ENCODE assay signal across 8 mouse cellular contexts in genomic region chr11:63264432-63265061, GRCm38 (mm10).
DNase-seq lines count a peak whose midpoint lies in the region; ATAC-seq and TF ChIP-seq lines count a peak whose summit lies in the region.

No protein-coding gene starts in this region.

- no peaks in the 10 kb centered on the region for H3K9me3 ChIP-seq in hindbrain, embryonic 16.5 days (ENCODE audit: control insufficient read depth, low read length)
- no peaks in the 10 kb centered on the region for H3K9me3 ChIP-seq in hindbrain, embryonic 12.5 days (replicated peaks)
- H3K9me3 ChIP-seq in embryonic facial prominence, embryonic 10.5 days, result no peaks in the 10 kb centered on the region

- no peak for ATAC-seq in hindbrain, embryonic 16.5 days
- no peak for ATAC-seq in hindbrain, embryonic 12.5 days (ENCODE audit: low FRiP score)

- peak overlapping the region; percentile 22; the same call in 1 of the 2 replicates for H3K4me2 ChIP-seq in hindbrain, embryonic 16.5 days (ENCODE audit: low read length)
- H3K4me2 ChIP-seq in hindbrain, embryonic 12.5 days (replicated peaks), result no peak overlapping the region

- no peaks in the 10 kb centered on the region for H3K27me3 ChIP-seq in hindbrain, embryonic 16.5 days (replicated peaks; ENCODE audit: control insufficient read depth, insufficient read depth, low read length)
- peaks cover 10% of the 10 kb centered on the region; the same call in 1 of the 2 replicates for H3K27me3 ChIP-seq in hindbrain, embryonic 12.5 days
- no peaks in the 10 kb centered on the region for H3K27me3 ChIP-seq in embryonic facial prominence, embryonic 10.5 days (replicated peaks; ENCODE audit: low read depth, poor library complexity, severe bottlenecking)
- no peaks in the 10 kb centered on the region for H3K27me3 ChIP-seq in small intestine, adult 2 months (ENCODE audit: control insufficient read depth, insufficient read depth, low read length)

- no peaks in the 10 kb centered on the region for H3K36me3 ChIP-seq in hindbrain, embryonic 16.5 days (ENCODE audit: control insufficient read depth, insufficient read depth, low read length)
- no peaks in the 10 kb centered on the region for H3K36me3 ChIP-seq in hindbrain, embryonic 12.5 days
- H3K36me3 ChIP-seq in embryonic facial prominence, embryonic 10.5 days (replicated peaks), result no peaks in the 10 kb centered on the region
- no peaks in the 10 kb centered on the region for H3K36me3 ChIP-seq in small intestine, adult 2 months (ENCODE audit: control insufficient read depth, insufficient read depth, low read length)

- TF ChIP-seq CTCF in small intestine, adult 2 months (IDR thresholded peaks at IDR 0.05; ENCODE audit: extremely low read depth, insufficient read length, insufficient replicate concordance, low read depth, low read length), result peak; percentile 67; the same call in 1 of the 2 replicates

- H3K4me3 ChIP-seq in hindbrain, embryonic 16.5 days (ENCODE audit: low read length), result no peak overlapping the region
- no peak overlapping the region for H3K4me3 ChIP-seq in hindbrain, embryonic 12.5 days
- no peak overlapping the region for H3K4me3 ChIP-seq in embryonic facial prominence, embryonic 10.5 days
- H3K4me3 ChIP-seq in small intestine, adult 2 months (ENCODE audit: low read depth, low read length), result no peak overlapping the region

- H3K4me1 ChIP-seq in hindbrain, embryonic 16.5 days (ENCODE audit: control insufficient read depth, insufficient read depth, low read depth, low read length), result no peaks in the 10 kb centered on the region
- peaks cover 6% of the 10 kb centered on the region; the same call in 1 of the 2 replicates for H3K4me1 ChIP-seq in hindbrain, embryonic 12.5 days
- 0 out of 2 replicates have a peak, but pooled peaks cover 2% of the 10 kb centered on the region for H3K4me1 ChIP-seq in embryonic facial prominence, embryonic 10.5 days
- H3K4me1 ChIP-seq in small intestine, adult 2 months (ENCODE audit: control insufficient read depth, insufficient read depth, insufficient read length, low read length), result no peaks in the 10 kb centered on the region

- 49% methylated on average over 9 of the region's 9 CpGs for WGBS in hindbrain, embryonic 16.5 days
- WGBS in hindbrain, embryonic 12.5 days, result 59% methylated on average over 9 of the region's 9 CpGs
- 58% methylated on average over 9 of the region's 9 CpGs for WGBS in embryonic facial prominence, embryonic 10.5 days
- WGBS in small intestine, adult 2 months, result 15% methylated on average over 9 of the region's 9 CpGs

- peak; percentile 65 for DNase-seq in MN1 (ENCODE audit: low spot score)
- DNase-seq in embryonic facial prominence, embryonic 10.5 days (ENCODE audit: low spot score), result peak; percentile 40
- peak; percentile 41 to 42 for DNase-seq in kidney, postnatal 4 days
- no peak for DNase-seq in cerebellum, adult 11-12 months
- no peak for DNase-seq in right cerebral cortex, postnatal 14 days

- TF ChIP-seq POLR2A in small intestine, adult 2 months (IDR thresholded peaks at IDR 0.05; ENCODE audit: low read depth, low read length), result no peak

- H3K9ac ChIP-seq in hindbrain, embryonic 16.5 days (ENCODE audit: low read depth, low read length), result no peak overlapping the region
- no peak overlapping the region for H3K9ac ChIP-seq in hindbrain, embryonic 12.5 days

- H3K27ac ChIP-seq in hindbrain, embryonic 16.5 days (ENCODE audit: low read depth, low read length), result no peak overlapping the region
- H3K27ac ChIP-seq in hindbrain, embryonic 12.5 days, result no peak overlapping the region
- no peak overlapping the region for H3K27ac ChIP-seq in embryonic facial prominence, embryonic 10.5 days (replicated peaks)
- H3K27ac ChIP-seq in small intestine, adult 2 months (ENCODE audit: insufficient read depth, low read depth, low read length), result no peak overlapping the region

Comparison
In these comparisons a context has a peak if more than half of its experiments do, and no peak if none do; other contexts are left out.
1. DNase-seq: peak in MN1 (single experiment), embryonic facial prominence, embryonic 10.5 days (single experiment) and kidney, postnatal 4 days (2 of 2); none in cerebellum, adult 11-12 months (single experiment) and right cerebral cortex, postnatal 14 days (single experiment).